Mouse (Mus musculus): Measurements from ENCODE around the gene Trim7.

DNA sequence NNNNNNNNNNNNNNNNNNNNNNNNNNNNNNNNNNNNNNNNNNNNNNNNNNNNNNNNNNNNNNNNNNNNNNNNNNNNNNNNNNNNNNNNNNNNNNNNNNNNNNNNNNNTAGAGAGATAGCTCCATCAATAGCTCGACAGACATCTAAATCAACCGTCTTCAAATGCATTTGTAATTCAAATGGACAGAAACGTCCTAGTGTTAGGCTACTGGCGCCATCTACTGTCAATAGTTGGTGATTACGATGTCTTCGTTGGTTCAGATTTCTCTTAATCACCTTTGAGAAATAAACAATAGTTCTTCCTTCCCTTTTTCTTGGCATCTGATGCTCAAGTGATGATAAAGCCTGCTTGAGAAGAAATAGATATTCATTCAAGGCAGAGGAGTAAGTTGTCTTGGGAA lies 33.1 kb downstream of the Trim7 start:
- TF ChIP-seq CTCF (IDR thresholded peaks at IDR 0.05; ENCODE audit: control insufficient read depth, insufficient read depth, low read length) (peak; percentile 36; the same call in 1 of the 2 replicates), POLR2A (IDR thresholded peaks at IDR 0.05; ENCODE audit: borderline replicate concordance, control insufficient read depth, low read depth, low read length) (no peak)

Measured in bone marrow, adult 2 months (tissue).